Mouse (Mus musculus): ENCODE data around the gene Slc25a22.
"Not testable (repeated sequence)": the region's sequence is repeated elsewhere in the genome, so short reads cannot be mapped to it uniquely, and the experiment has no call there.

DNA sequence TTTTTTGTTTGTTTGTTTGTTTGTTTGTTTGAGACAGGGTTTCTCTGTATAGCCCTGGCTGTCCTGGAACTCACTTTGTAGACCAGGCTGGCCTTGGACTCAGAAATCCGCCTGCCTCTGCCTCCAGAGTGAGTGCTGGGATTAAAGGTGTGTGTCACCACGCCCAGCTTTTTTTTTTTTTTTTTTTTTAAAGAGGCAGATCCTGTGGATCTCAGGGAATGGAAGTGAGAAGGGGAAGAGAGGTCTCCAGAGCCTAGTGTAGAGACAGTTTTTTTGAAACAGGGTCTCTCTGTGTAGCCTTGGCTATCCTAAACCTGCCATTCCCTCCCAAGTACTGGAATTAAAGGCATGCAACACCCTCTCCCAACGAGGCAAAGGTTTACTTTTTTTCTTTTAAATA is 8.7 kb upstream of the Slc25a22 start:
- TF ChIP-seq EP300 (optimal IDR thresholded peaks at IDR 0.05); CTCF (IDR thresholded peaks at IDR 0.05; ENCODE audit: low read depth): not testable (repeated sequence)

Data from stomach, postnatal 0 days (tissue).